Mouse (Mus musculus): ENCODE data around the gene Msmp. TPM values are rescaled to one million over a fixed set of nuclear protein-coding genes. Genes with fewer than 3 reads are reported as not detected.

Gene Msmp
- polyA plus RNA-seq, 1 experiment from 2014 or later: 0.63 TPM

DNA sequence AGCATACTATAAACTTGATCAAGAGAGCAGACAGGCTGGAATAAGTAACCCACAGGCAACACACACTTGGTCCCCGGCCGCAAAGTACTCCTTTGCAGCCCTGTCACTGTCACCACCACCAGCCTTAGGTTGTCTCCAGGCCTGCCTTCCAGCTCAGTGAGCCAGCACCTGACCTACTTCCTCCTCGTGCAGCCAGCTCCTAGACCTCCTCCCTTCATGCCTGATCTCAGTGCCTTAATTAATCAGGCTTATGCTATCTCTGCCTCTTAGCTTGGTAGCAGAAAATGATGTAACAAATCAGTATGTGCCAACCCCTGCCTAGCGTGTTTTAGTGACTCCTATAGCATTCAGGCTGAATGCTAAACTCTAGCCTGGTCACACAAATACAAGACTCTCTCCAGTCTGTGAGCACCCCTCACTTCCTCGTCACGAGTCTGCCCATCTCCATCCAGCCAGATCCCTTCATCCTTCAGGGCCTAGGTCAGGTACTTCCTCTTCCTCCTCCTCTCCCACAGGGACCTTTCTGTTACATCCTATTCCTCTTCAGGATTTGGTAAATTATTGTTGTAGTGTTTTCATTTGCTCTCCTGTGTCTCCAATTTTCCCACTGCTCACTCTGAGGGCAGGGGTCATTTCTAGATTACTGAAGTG, 12.8 kb downstream of the Msmp start:
- Histone ChIP-seq H3K36me3 (ENCODE audit: control insufficient read depth, insufficient read depth, low read length) (peaks cover 38% of the 10 kb centered on the region), H3K9ac (ENCODE audit: low read length) (no peak overlapping the region), H3K27me3 (ENCODE audit: control insufficient read depth, insufficient read depth, low read length) (no peaks in the 10 kb centered on the region), H3K4me2 (no peak overlapping the region), H3K27ac (ENCODE audit: low read depth, low read length) (no peak overlapping the region), H3K4me3 (ENCODE audit: low read depth, low read length) (no peak overlapping the region), H3K4me1 (ENCODE audit: control insufficient read depth, insufficient read depth, low read length) (peaks cover 8% of the 10 kb centered on the region), H3K9me3 (ENCODE audit: control insufficient read depth, low read length) (no peaks in the 10 kb centered on the region)
- ATAC-seq (ENCODE audit: low FRiP score) (no peak), DNase-seq (ENCODE audit: low spot score, missing footprints) (no peak)
- WGBS: 94% methylated on average over 6 of the region's 6 CpGs

GRCm38 (mm10) chr4:43567140-43567539, 17.2 kb downstream of the Msmp start:
- Histone ChIP-seq H3K4me3 (ENCODE audit: low read depth, low read length) (no peak overlapping the region), H3K27ac (ENCODE audit: low read depth, low read length) (no peak overlapping the region), H3K9me3 (ENCODE audit: control insufficient read depth, low read length) (no peaks in the 10 kb centered on the region), H3K27me3 (ENCODE audit: control insufficient read depth, insufficient read depth, low read length) (no peaks in the 10 kb centered on the region), H3K4me2 (no peak overlapping the region), H3K9ac (ENCODE audit: low read length) (no peak overlapping the region), H3K4me1 (ENCODE audit: control insufficient read depth, insufficient read depth, low read length) (peaks cover 8% of the 10 kb centered on the region), H3K36me3 (ENCODE audit: control insufficient read depth, insufficient read depth, low read length) (peaks cover 33% of the 10 kb centered on the region)
- WGBS: 91% methylated on average over 9 of the region's 9 CpGs
- no peak for DNase-seq (ENCODE audit: low spot score, missing footprints)
- ATAC-seq (ENCODE audit: low FRiP score): no peak

GRCm38 (mm10) chr4:43564231-43564630, 20.1 kb downstream of the Msmp start:
- Histone ChIP-seq H3K27ac (ENCODE audit: low read depth, low read length) (no peak overlapping the region), H3K4me1 (ENCODE audit: control insufficient read depth, insufficient read depth, low read length) (peaks cover 23% of the 10 kb centered on the region), H3K4me3 (ENCODE audit: low read depth, low read length) (no peak overlapping the region), H3K9me3 (ENCODE audit: control insufficient read depth, low read length) (no peaks in the 10 kb centered on the region), H3K27me3 (ENCODE audit: control insufficient read depth, insufficient read depth, low read length) (no peaks in the 10 kb centered on the region), H3K9ac (ENCODE audit: low read length) (no peak overlapping the region), H3K4me2 (no peak overlapping the region), H3K36me3 (ENCODE audit: control insufficient read depth, insufficient read depth, low read length) (peaks cover 19% of the 10 kb centered on the region)
- 75% methylated on average over 2 of the region's 2 CpGs for WGBS
- DNase-seq (ENCODE audit: low spot score, missing footprints) (no peak), ATAC-seq (ENCODE audit: low FRiP score) (no peak)

- DNase-seq (ENCODE audit: low spot score, missing footprints) (no peak), ATAC-seq (ENCODE audit: low FRiP score) (no peak)
- Histone ChIP-seq H3K27ac (ENCODE audit: low read depth, low read length) (no peak overlapping the region), H3K4me3 (ENCODE audit: low read depth, low read length) (no peak overlapping the region), H3K4me2 (peak overlapping the region; percentile 70; the same call in 1 of the 2 replicates), H3K27me3 (ENCODE audit: control insufficient read depth, insufficient read depth, low read length) (no peaks in the 10 kb centered on the region), H3K9ac (ENCODE audit: low read length) (no peak overlapping the region), H3K9me3 (ENCODE audit: control insufficient read depth, low read length) (no peaks in the 10 kb centered on the region), H3K4me1 (ENCODE audit: control insufficient read depth, insufficient read depth, low read length) (peaks cover 29% of the 10 kb centered on the region), H3K36me3 (ENCODE audit: control insufficient read depth, insufficient read depth, low read length) (peaks cover 19% of the 10 kb centered on the region)
- 90% methylated on average over 4 of the region's 4 CpGs for WGBS
Measured at GRCm38 (mm10) chr4:43563601-43563875, 20.8 kb downstream of the Msmp start.

DNA sequence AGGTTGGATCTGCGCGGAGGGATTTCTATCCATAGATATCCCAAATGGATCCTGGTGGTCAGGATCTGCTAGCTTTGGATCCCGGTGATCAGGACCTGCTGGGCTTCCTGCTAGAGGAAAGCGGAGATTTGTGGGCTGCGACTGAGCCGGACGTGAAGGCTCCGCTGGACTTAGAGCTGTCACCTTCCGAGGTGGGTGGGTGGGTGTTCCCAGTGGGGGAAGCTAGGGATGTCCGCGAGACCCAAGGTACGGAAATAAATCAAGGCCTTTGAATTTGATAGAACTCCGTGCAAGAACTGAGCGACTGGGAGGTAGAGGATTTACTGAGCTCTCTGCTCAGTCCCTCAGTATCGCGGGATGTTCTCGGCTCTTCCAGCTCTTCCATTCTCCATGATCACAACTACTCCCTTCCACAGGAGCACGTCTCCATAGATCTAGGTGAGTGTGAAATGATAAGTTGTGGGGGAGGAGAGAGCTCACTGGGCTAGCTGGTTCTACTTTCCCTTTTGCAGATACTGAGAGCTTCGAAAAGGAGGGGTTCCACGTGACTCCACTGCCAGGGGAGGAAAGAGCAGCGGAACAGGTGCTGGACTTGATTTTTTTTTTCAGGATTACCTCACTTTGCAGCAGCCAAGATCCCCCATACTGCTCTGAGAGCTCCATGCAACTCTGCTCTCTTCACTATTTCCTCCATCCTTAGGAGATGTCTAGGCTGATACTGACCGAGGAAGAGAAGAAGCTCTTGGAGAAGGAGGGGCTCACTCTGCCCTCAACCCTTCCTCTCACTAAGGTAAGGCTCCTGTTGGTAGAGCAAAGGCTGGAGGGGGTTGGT, 21.3 kb downstream of the Msmp start:
- H3K9me3 ChIP-seq (ENCODE audit: control insufficient read depth, low read length): no peaks in the 10 kb centered on the region
- WGBS: 7% methylated on average over 22 of the region's 22 CpGs
- no peak overlapping the region for H3K27ac ChIP-seq (ENCODE audit: low read depth, low read length)
- peak overlapping the region; percentile 91 for H3K4me3 ChIP-seq (ENCODE audit: low read depth, low read length)
- DNase-seq (ENCODE audit: low spot score, missing footprints) (no peak), ATAC-seq (ENCODE audit: low FRiP score) (peak; percentile 27; the same call in 1 of the 2 replicates)
- peak overlapping the region; percentile 70 for H3K4me2 ChIP-seq
- peaks cover 14% of the 10 kb centered on the region for H3K36me3 ChIP-seq (ENCODE audit: control insufficient read depth, insufficient read depth, low read length)
- peak overlapping the region; percentile 96 for H3K9ac ChIP-seq (ENCODE audit: low read length)
- H3K27me3 ChIP-seq (ENCODE audit: control insufficient read depth, insufficient read depth, low read length): no peaks in the 10 kb centered on the region
- peaks cover 31% of the 10 kb centered on the region for H3K4me1 ChIP-seq (ENCODE audit: control insufficient read depth, insufficient read depth, low read length)

- H3K9ac ChIP-seq (ENCODE audit: low read length): peak within 1 kb of the TSS; percentile 96
- 0% methylated on average over 62 of the region's 62 CpGs for WGBS
- H3K27ac ChIP-seq (ENCODE audit: low read depth, low read length): peak within 1 kb of the TSS; percentile 98
- peaks cover 6% of the 10 kb centered on the region for H3K36me3 ChIP-seq (ENCODE audit: control insufficient read depth, insufficient read depth, low read length)
- H3K4me1 ChIP-seq (ENCODE audit: control insufficient read depth, insufficient read depth, low read length): peaks cover 33% of the 10 kb centered on the region
- no peaks in the 10 kb centered on the region for H3K27me3 ChIP-seq (ENCODE audit: control insufficient read depth, insufficient read depth, low read length)
- peak within 1 kb of the TSS; percentile 70 for H3K4me2 ChIP-seq
- no peaks in the 10 kb centered on the region for H3K9me3 ChIP-seq (ENCODE audit: control insufficient read depth, low read length)
- peak; percentile 95 for ATAC-seq (ENCODE audit: low FRiP score)
- peak; percentile 99 for DNase-seq (ENCODE audit: low spot score, missing footprints)
- H3K4me3 ChIP-seq (ENCODE audit: low read depth, low read length): peak within 1 kb of the TSS; percentile 91
Measured at GRCm38 (mm10) chr4:43561997-43562768, 22.1 kb downstream of the Msmp start, which contains the start of the genes Creb3 and Tln1. Gene Creb3 (plus strand): TSS chr4:43562332. Gene Tln1 (minus strand): TSS chr4:43562691.

GRCm38 (mm10) chr4:43561436-43561996, 22.8 kb downstream of the Msmp start:
- WGBS: 3% methylated on average over 16 of the region's 16 CpGs
- H3K4me2 ChIP-seq: peak overlapping the region; percentile 70
- H3K9ac ChIP-seq (ENCODE audit: low read length): peak overlapping the region; percentile 96
- H3K9me3 ChIP-seq (ENCODE audit: control insufficient read depth, low read length): no peaks in the 10 kb centered on the region
- DNase-seq (ENCODE audit: low spot score, missing footprints): no peak
- ATAC-seq (ENCODE audit: low FRiP score): no peak
- peaks cover 33% of the 10 kb centered on the region for H3K4me1 ChIP-seq (ENCODE audit: control insufficient read depth, insufficient read depth, low read length)
- peaks cover 2% of the 10 kb centered on the region; the same call in 1 of the 2 replicates for H3K36me3 ChIP-seq (ENCODE audit: control insufficient read depth, insufficient read depth, low read length)
- no peaks in the 10 kb centered on the region for H3K27me3 ChIP-seq (ENCODE audit: control insufficient read depth, insufficient read depth, low read length)
- peak overlapping the region; percentile 98 for H3K27ac ChIP-seq (ENCODE audit: low read depth, low read length)
- peak overlapping the region; percentile 91 for H3K4me3 ChIP-seq (ENCODE audit: low read depth, low read length)

DNA sequence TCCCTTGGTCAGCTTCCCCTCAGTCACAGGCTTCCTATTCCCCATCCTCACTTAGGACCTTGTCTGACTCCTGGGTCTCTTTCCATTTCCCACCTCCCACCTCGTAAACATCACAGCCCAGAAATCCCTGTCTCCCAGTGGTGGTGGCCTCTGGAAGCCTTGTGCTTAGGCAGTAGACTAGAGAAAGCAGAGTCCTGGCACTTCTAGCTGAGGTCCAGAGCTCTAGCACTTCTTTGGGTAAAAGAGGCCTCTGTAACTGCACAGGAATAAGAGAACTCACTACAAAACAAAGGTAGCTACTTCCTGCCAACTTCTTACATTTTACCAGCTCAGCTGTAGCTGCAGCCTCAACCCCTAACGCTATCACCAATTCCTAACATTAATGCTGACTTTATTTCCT, 23.3 kb downstream of the Msmp start:
- H3K4me2 ChIP-seq: peak overlapping the region; percentile 70
- ATAC-seq (ENCODE audit: low FRiP score): no peak
- H3K36me3 ChIP-seq (ENCODE audit: control insufficient read depth, insufficient read depth, low read length): peaks cover 4% of the 10 kb centered on the region; the same call in 1 of the 2 replicates
- no peaks in the 10 kb centered on the region for H3K9me3 ChIP-seq (ENCODE audit: control insufficient read depth, low read length)
- 50% methylated on average over 2 of the region's 2 CpGs for WGBS
- peaks cover 33% of the 10 kb centered on the region for H3K4me1 ChIP-seq (ENCODE audit: control insufficient read depth, insufficient read depth, low read length)
- no peak for DNase-seq (ENCODE audit: low spot score, missing footprints)
- peak overlapping the region; percentile 91 for H3K4me3 ChIP-seq (ENCODE audit: low read depth, low read length)
- H3K27me3 ChIP-seq (ENCODE audit: control insufficient read depth, insufficient read depth, low read length): no peaks in the 10 kb centered on the region
- peak overlapping the region; percentile 96 for H3K9ac ChIP-seq (ENCODE audit: low read length)
- no peak overlapping the region for H3K27ac ChIP-seq (ENCODE audit: low read depth, low read length)
